Mouse (Mus musculus) CH12.LX (cell line): Measurements from ENCODE around the gene Fry. TPM values are rescaled to one million over a fixed set of nuclear protein-coding genes. Genes with fewer than 3 reads are reported as not detected.

Experiments
- DNase-seq: peaks from one replicate; pipeline ENCODE4 v3.0.0-alpha.2; 2013; ENCODE audit errors: extremely low read depth
- H3K27ac ChIP-seq: 2 replicates; pipeline ENCODE4 v1.5.1; 2012; ENCODE audit warnings: low read depth, mild to moderate bottlenecking, control low read depth, moderate library complexity; ENCODE audit not compliant: insufficient read depth
- H3K27me3 ChIP-seq: replicated peaks from 2 replicates; pipeline ENCODE3; 2012; ENCODE audit warnings: inconsistent platforms
- H3K36me3 ChIP-seq, 2 experiments: replicated peaks in 1 of 2; 2 replicates each; pipeline versions ENCODE3 to v1.6.1; 2012; ENCODE audit warnings: inconsistent platforms in 1 of 2, low read length in 1 of 2, mild to moderate bottlenecking in 1 of 2, mixed read lengths in 1 of 2, moderate library complexity in 1 of 2; ENCODE audit not compliant: control insufficient read depth in 1 of 2, insufficient read depth in 1 of 2
- H3K4me1 ChIP-seq, 2 experiments: 2 replicates each; pipeline ENCODE4 v1.6.1; 2012; ENCODE audit warnings: inconsistent platforms in 1 of 2, moderate library complexity in 1 of 2; ENCODE audit not compliant: insufficient read depth in 2 of 2, control insufficient read depth in 1 of 2
- H3K4me2 ChIP-seq: 2 replicates; pipeline ENCODE4 v1.6.1; 2012; ENCODE audit warnings: low read depth, mild to moderate bottlenecking, control low read depth; ENCODE audit not compliant: poor library complexity, insufficient read depth, severe bottlenecking
- H3K4me3 ChIP-seq, 3 experiments: fragments of 150-350 bp in 1 of 3; sonication (generic) in 1 of 3; replicated peaks in 1 of 3; 2 replicates each; pipeline versions ENCODE3 to v1.5.1; 2011 to 2012; ENCODE audit warnings: low read depth in 2 of 3, low read length in 2 of 3, mild to moderate bottlenecking in 2 of 3, moderate library complexity in 2 of 3, control low read depth in 1 of 3, improper control_type of control experiment in 1 of 3, inconsistent platforms in 1 of 3, mixed read lengths in 1 of 3; ENCODE audit not compliant: poor library complexity in 1 of 3
- H3K79me2 ChIP-seq: replicated peaks from 2 replicates; pipeline ENCODE4 v1.6.1; 2012; ENCODE audit warnings: mild to moderate bottlenecking, moderate library complexity; ENCODE audit not compliant: control insufficient read depth, poor library complexity, insufficient read depth, severe bottlenecking; ENCODE audit errors: extremely low read depth
- H3K9ac ChIP-seq: 2 replicates; pipeline ENCODE4 v1.6.1; 2012; ENCODE audit warnings: low read depth, mild to moderate bottlenecking, control low read depth, moderate library complexity; ENCODE audit not compliant: insufficient read depth
- H3K9me3 ChIP-seq: replicated peaks from 2 replicates; pipeline ENCODE3; 2012; ENCODE audit warnings: low read length, inconsistent platforms, mixed read lengths
- CHD1 ChIP-seq: IDR thresholded peaks from 2 replicates; pipeline ENCODE4 v1.6.1; 2012; ENCODE audit warnings: low read depth, low read length, improper control_type of control experiment, inconsistent platforms
- CHD2 ChIP-seq: IDR thresholded peaks from 2 replicates; pipeline ENCODE4 v1.6.1; 2011; ENCODE audit warnings: low read length, improper control_type of control experiment
- EP300 ChIP-seq: IDR thresholded peaks from 2 replicates; pipeline ENCODE4 v1.6.1; 2011; ENCODE audit warnings: low read length, improper control_type of control experiment
- GABPA ChIP-seq: IDR thresholded peaks from 2 replicates; pipeline ENCODE4 v1.6.1; 2012; ENCODE audit warnings: low read depth, low read length, improper control_type of control experiment, inconsistent platforms; ENCODE audit not compliant: insufficient replicate concordance
- MAX ChIP-seq: IDR thresholded peaks from 2 replicates; pipeline ENCODE4 v1.6.1; 2011; ENCODE audit warnings: low read length, improper control_type of control experiment
- MAZ ChIP-seq: IDR thresholded peaks from 2 replicates; pipeline ENCODE4 v1.6.1; 2012; ENCODE audit warnings: low read depth, mild to moderate bottlenecking, inconsistent platforms, low read length, improper control_type of control experiment, moderate library complexity
- MYC ChIP-seq: IDR thresholded peaks from 2 replicates; pipeline ENCODE4 v1.6.1; 2011; ENCODE audit warnings: low read depth, mild to moderate bottlenecking, improper control_type of control experiment, low read length
- NRF1 ChIP-seq: IDR thresholded peaks from 2 replicates; pipeline ENCODE4 v1.6.1; 2014; ENCODE audit warnings: low read depth, mild to moderate bottlenecking, inconsistent platforms, low read length, improper control_type of control experiment, moderate library complexity
- PAX5 ChIP-seq: IDR thresholded peaks from 2 replicates; pipeline ENCODE4 v1.6.1; 2012; ENCODE audit warnings: low read length, inconsistent platforms, mixed read lengths
- POLR2A ChIP-seq: IDR thresholded peaks from 2 replicates; pipeline ENCODE4 v1.6.1; 2011; ENCODE audit warnings: low read depth, mild to moderate bottlenecking, improper control_type of control experiment, low read length
- POLR2AphosphoS2 ChIP-seq: IDR thresholded peaks from 2 replicates; pipeline ENCODE4 v1.6.1; 2011; ENCODE audit warnings: low read depth, low read length, improper control_type of control experiment
- SMC3 ChIP-seq: IDR thresholded peaks from 2 replicates; pipeline ENCODE4 v1.6.1; 2011; ENCODE audit warnings: low read depth, low read length, improper control_type of control experiment
- TBP ChIP-seq: conservative IDR thresholded peaks from 2 replicates; pipeline ENCODE4 v1.6.1; 2011; ENCODE audit warnings: low read depth, low read length, improper control_type of control experiment
- TCF12 ChIP-seq: IDR thresholded peaks from 2 replicates; pipeline ENCODE4 v1.6.1; 2014; ENCODE audit warnings: low read depth, mild to moderate bottlenecking, inconsistent platforms, low read length, improper control_type of control experiment
- UBTF ChIP-seq: IDR thresholded peaks from 2 replicates; pipeline ENCODE4 v1.6.1; 2012; ENCODE audit warnings: low read depth, mild to moderate bottlenecking, inconsistent platforms, low read length, improper control_type of control experiment, moderate library complexity
- USF1 ChIP-seq: IDR thresholded peaks from 2 replicates; pipeline ENCODE4 v1.6.1; 2014; ENCODE audit warnings: low read depth, mild to moderate bottlenecking, inconsistent platforms, low read length, improper control_type of control experiment
- USF2 ChIP-seq: conservative IDR thresholded peaks from 2 replicates; pipeline ENCODE4 v1.6.1; 2011; ENCODE audit warnings: low read depth, low read length, improper control_type of control experiment
- ZC3H11A ChIP-seq: IDR thresholded peaks from 2 replicates; pipeline ENCODE4 v1.6.1; 2012; ENCODE audit warnings: low read depth, mild to moderate bottlenecking, inconsistent platforms, low read length, improper control_type of control experiment
- ZKSCAN1 ChIP-seq: IDR thresholded peaks from 2 replicates; pipeline ENCODE4 v1.6.1; 2012; ENCODE audit warnings: low read depth, inconsistent platforms, low read length, improper control_type of control experiment, borderline replicate concordance
- ZNF384 ChIP-seq: IDR thresholded peaks from 2 replicates; pipeline ENCODE4 v1.6.1; 2012; ENCODE audit warnings: low read depth, low read length, improper control_type of control experiment, inconsistent platforms
- dilution Hi-C: fragments of 300-500 bp; cut with MboI; formaldehyde crosslinking; loops from 2 replicates; pipeline ENCODE4 v1.14.3; 2020; ENCODE audit warnings: low sequenced_read_pairs; ENCODE audit not compliant: extremely low pct_unique_long_range_greater_than_20kb, extremely low pct_ligation_motif_present
- in situ Hi-C: fragments of 300-500 bp; cut with MboI; formaldehyde crosslinking; loops from 3 replicates; pipeline ENCODE4 v1.14.3; 2019; ENCODE audit warnings: low sequenced_read_pairs, low pct_ligation_motif_present, low pct_unique_long_range_greater_than_20kb, mixed read lengths
- polyA plus RNA-seq: library from polyadenylated mRNA; unstranded; fragments of >175 nt; gene quantifications from 2 replicates; pipeline ENCODE4 v1.2.1, GENCODE M21; 2012; ENCODE audit warnings: low read depth; ENCODE audit not compliant: insufficient read length
- total RNA-seq, 2 experiments: library from RNA; depleted of rRNA; stranded (reverse); fragments of 300-350 nt in 1 of 2; fragments of >200 nt in 1 of 2; gene quantifications; 2 replicates each; pipeline ENCODE4 v1.2.3; 2012 to 2014

The Fry gene
- total and polyA plus RNA-seq, 3 experiments, result 0.34 to 0.80 (median 0.34) TPM

GRCm38 (mm10) chr5:150125920-150126319 lies 7.5 kb downstream of the Fry start:
- H3K4me2 ChIP-seq, result no peak overlapping the region
- in situ Hi-C loops (no loop called here), dilution Hi-C loops (no loop called here)
- DNase-seq, result no peak
- H3K36me3 ChIP-seq, result no peaks in the 10 kb centered on the region
- H3K4me1 ChIP-seq, result no peaks in the 10 kb centered on the region
- no peak overlapping the region for H3K27ac ChIP-seq
- TF ChIP-seq PAX5 (no peak), CHD2 (no peak), USF1 (no peak), MAZ (no peak), USF2 (no peak), GABPA (no peak), POLR2AphosphoS2 (no peak), ZKSCAN1 (no peak), POLR2A (no peak), TCF12 (no peak), SMC3 (no peak), NRF1 (no peak), MAX (no peak), CHD1 (no peak), ZC3H11A (no peak), MYC (no peak), EP300 (no peak), UBTF (no peak)
- no peak overlapping the region for H3K9ac ChIP-seq
- no peak overlapping the region for H3K4me3 ChIP-seq
- H3K27me3 ChIP-seq, result no peaks in the 10 kb centered on the region
- H3K9me3 ChIP-seq, result peaks cover 58% of the 10 kb centered on the region
- H3K79me2 ChIP-seq, result no peaks in the 10 kb centered on the region

GRCm38 (mm10) chr5:150128432-150128831 lies 10.0 kb downstream of the Fry start:
- H3K27me3 ChIP-seq, result no peaks in the 10 kb centered on the region
- H3K4me3 ChIP-seq, result no peak overlapping the region
- no peak for DNase-seq
- peaks cover 57% of the 10 kb centered on the region for H3K9me3 ChIP-seq
- TF ChIP-seq ZNF384, result no peak
- TF ChIP-seq TBP, result no peak
- in situ Hi-C loops (no loop called here), dilution Hi-C loops (no loop called here)
- no peak overlapping the region for H3K4me2 ChIP-seq
- H3K79me2 ChIP-seq, result no peaks in the 10 kb centered on the region
- H3K9ac ChIP-seq, result no peak overlapping the region
- H3K4me1 ChIP-seq, result no peaks in the 10 kb centered on the region
- H3K27ac ChIP-seq, result no peak overlapping the region
- no peaks in the 10 kb centered on the region for H3K36me3 ChIP-seq
